Mouse (Mus musculus) C2C12 (cell line): ENCODE measurements around the gene Gdf9.

Experiments used
- CTCF ChIP-seq: IDR thresholded peaks from one replicate; pipeline ENCODE4 v1.5.1; 2011; ENCODE audit not compliant: control insufficient read depth, insufficient read depth, insufficient read length
- MAX ChIP-seq: IDR thresholded peaks from one replicate; pipeline ENCODE4 v1.6.1; 2011; ENCODE audit warnings: mild to moderate bottlenecking, control low read depth
- MYOG ChIP-seq: IDR thresholded peaks from one replicate; pipeline ENCODE4 v1.6.1; 2011; ENCODE audit not compliant: control insufficient read depth, insufficient read length; ENCODE audit errors: extremely low read depth

DNA sequence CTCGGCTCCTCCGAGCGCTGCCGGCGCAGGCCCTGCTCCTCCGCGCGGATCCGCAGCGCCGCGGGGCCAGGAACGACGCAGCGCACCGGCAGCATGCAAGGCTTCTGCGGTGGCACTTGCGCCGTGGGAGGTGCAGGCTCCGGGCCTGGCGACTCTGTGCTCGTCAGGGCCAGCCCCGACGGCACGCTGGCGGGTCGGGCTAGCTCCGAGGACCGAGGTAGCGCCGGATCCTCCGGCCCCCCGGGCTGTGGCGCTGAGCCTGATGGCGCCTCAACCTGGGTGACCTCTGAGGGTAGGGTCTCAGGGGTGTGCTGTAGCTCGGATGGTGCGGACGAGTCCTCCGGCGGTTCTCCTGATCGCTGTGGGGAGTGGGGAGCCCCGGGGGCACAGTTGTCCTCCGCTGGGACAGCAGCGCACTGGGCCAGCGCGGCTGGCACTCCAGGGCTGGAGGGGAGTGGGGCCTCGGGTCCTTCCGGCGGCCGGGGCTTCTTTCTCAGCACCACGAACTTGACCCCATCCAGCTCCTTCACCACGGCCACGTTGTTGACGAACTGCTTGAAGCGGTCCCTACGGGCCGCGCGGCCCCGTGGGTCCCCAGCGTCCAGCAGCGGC lies 48.5 kb downstream of the Gdf9 start:
- no peak for TF ChIP-seq CTCF
- TF ChIP-seq MYOG: no peak
- no peak for TF ChIP-seq MAX
